Mouse (Mus musculus): Measurements from ENCODE around the gene Gramd1b. TPM values are rescaled to one million over a fixed set of nuclear protein-coding genes. Genes with fewer than 3 reads are reported as not detected.

Gene Gramd1b
- total and polyA plus RNA-seq, 2 experiments from 2014 or later, result 3.2 to 17.4 TPM

DNA sequence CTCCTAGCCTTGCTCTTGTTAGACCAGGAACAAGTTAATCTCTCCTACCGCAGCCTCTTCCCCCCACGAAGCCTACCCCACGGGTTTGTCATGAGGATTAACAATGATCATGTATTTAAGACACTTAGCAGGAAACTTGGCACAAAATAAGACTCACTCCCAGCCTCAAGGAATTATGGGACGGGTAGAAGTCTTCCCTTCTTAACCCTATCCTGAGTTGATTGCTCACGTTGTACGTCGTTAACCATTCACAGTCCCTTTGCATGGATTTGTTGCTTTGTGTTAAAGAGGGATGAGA is 80.8 kb downstream of the Gramd1b start:
- Histone ChIP-seq H3K27me3 (ENCODE audit: control insufficient read depth, insufficient read depth, low read length) (no peaks in the 10 kb centered on the region), H3K27ac (ENCODE audit: low read depth) (no peak overlapping the region), H3K9me3 (replicated peaks; ENCODE audit: control insufficient read depth, low read length) (no peaks in the 10 kb centered on the region), H3K36me3 (replicated peaks; ENCODE audit: control insufficient read depth, insufficient read depth, low read length) (no peaks in the 10 kb centered on the region), H3K9ac (replicated peaks; ENCODE audit: low read depth, low read length) (no peak overlapping the region), H3K4me3 (ENCODE audit: low read depth, low read length) (no peak overlapping the region), H3K4me2 (ENCODE audit: low read depth, low read length) (no peak overlapping the region), H3K4me1 (ENCODE audit: control insufficient read depth, insufficient read depth) (0 out of 2 replicates have a peak, but pooled peaks cover 10% of the 10 kb centered on the region)
- TF ChIP-seq EP300 (IDR thresholded peaks at IDR 0.05; ENCODE audit: low read depth), result no peak
- TF ChIP-seq CTCF (IDR thresholded peaks at IDR 0.05; ENCODE audit: low read depth), result no peak
- DNase-seq (ENCODE audit: low spot score) (no peak), ATAC-seq (ENCODE audit: insufficient read depth, low read depth) (no peak)
- WGBS, result 57% methylated on average over 7 of the region's 7 CpGs

DNA sequence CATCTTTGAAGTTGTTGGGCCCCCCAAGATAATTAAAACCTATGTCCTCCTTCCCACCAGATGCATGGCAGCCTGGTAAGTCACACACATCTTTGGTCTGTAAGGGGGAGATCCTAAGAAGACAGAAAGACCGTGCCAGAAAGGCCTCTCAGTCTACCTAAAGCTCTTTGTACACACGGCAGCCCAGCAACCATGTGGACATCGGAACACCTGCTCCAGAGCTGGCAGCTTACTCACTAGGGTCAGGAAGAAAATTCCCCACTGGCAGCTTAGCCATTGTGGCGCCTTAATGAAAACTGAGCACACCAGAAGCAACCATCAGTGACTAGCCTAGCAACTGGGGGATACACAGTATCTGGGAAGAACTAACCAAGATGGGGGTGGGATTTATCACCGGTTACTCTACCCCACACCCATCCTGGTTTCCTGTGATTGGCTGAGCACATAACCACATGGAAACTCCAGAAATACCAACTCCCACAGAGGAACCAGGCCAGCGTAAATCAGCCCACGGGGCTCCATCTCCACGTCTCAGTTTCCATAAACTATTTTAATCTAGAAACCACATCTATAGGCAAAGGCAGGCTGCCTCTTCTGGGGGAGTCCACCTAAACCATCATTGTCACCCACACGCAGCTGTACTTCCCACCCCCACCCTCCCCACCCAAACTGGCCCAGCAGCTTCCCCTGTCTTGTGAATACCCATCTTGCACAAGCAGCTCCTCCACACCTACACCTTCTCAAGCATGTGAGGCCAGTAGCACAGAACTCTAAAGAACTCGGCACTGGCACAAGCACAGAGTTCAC is 81.4 kb downstream of the Gramd1b start:
- 74% methylated on average over 10 of the region's 10 CpGs for WGBS

GRCm38 (mm10) chr9:40448646-40449243 is 82.4 kb downstream of the Gramd1b start:
- TF ChIP-seq CTCF (IDR thresholded peaks at IDR 0.05; ENCODE audit: low read depth) (no peak), EP300 (IDR thresholded peaks at IDR 0.05; ENCODE audit: low read depth) (no peak)
- no peaks in the 10 kb centered on the region for H3K9me3 ChIP-seq (replicated peaks; ENCODE audit: control insufficient read depth, low read length)
- H3K27me3 ChIP-seq (ENCODE audit: control insufficient read depth, insufficient read depth, low read length), result no peaks in the 10 kb centered on the region
- no peak for ATAC-seq (ENCODE audit: insufficient read depth, low read depth)
- H3K4me1 ChIP-seq (ENCODE audit: control insufficient read depth, insufficient read depth), result 0 out of 2 replicates have a peak, but pooled peaks cover 7% of the 10 kb centered on the region
- H3K4me3 ChIP-seq (ENCODE audit: low read depth, low read length), result no peak overlapping the region
- no peak for DNase-seq (ENCODE audit: low spot score)
- WGBS, result 85% methylated on average over 2 of the region's 2 CpGs
- H3K36me3 ChIP-seq (replicated peaks; ENCODE audit: control insufficient read depth, insufficient read depth, low read length), result no peaks in the 10 kb centered on the region
- no peak overlapping the region for H3K27ac ChIP-seq (ENCODE audit: low read depth)
- no peak overlapping the region for H3K9ac ChIP-seq (replicated peaks; ENCODE audit: low read depth, low read length)
- H3K4me2 ChIP-seq (ENCODE audit: low read depth, low read length), result no peak overlapping the region

More for the DNA sequence above, 81.4 kb downstream of the Gramd1b start:
- ATAC-seq (ENCODE audit: insufficient read depth, low read depth) (no peak), DNase-seq (ENCODE audit: low spot score) (no peak)
- H3K9me3 ChIP-seq (replicated peaks; ENCODE audit: control insufficient read depth, low read length), result no peaks in the 10 kb centered on the region
- no peak overlapping the region for H3K4me2 ChIP-seq (ENCODE audit: low read depth, low read length)
- H3K36me3 ChIP-seq (replicated peaks; ENCODE audit: control insufficient read depth, insufficient read depth, low read length), result no peaks in the 10 kb centered on the region
- no peak for TF ChIP-seq CTCF (IDR thresholded peaks at IDR 0.05; ENCODE audit: low read depth)
- no peak for TF ChIP-seq EP300 (IDR thresholded peaks at IDR 0.05; ENCODE audit: low read depth)
- H3K27me3 ChIP-seq (ENCODE audit: control insufficient read depth, insufficient read depth, low read length), result no peaks in the 10 kb centered on the region
- H3K27ac ChIP-seq (ENCODE audit: low read depth), result no peak overlapping the region
- no peak overlapping the region for H3K9ac ChIP-seq (replicated peaks; ENCODE audit: low read depth, low read length)
- H3K4me3 ChIP-seq (ENCODE audit: low read depth, low read length), result no peak overlapping the region
- H3K4me1 ChIP-seq (ENCODE audit: control insufficient read depth, insufficient read depth), result 0 out of 2 replicates have a peak, but pooled peaks cover 10% of the 10 kb centered on the region

DNA sequence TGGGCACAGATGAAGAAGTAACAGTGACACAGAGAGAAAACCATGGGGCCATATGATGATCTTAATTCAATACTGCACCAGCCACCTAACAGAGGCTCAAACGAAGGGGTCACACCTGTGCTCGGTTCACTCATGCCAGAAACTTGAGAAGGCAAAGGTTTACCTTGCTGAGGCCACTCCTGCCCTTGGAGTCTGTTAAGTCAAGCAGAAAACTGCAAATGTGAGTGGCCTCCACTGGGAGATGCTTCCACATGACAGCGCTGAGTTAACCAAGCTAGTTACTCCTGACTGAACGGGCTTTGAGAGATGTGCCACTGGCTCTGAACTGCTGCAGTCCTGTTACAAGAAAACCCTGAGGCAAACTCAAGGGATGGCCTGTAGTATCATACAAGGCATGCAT is 83.9 kb downstream of the Gramd1b start:
- ATAC-seq (ENCODE audit: insufficient read depth, low read depth) (no peak), DNase-seq (ENCODE audit: low spot score) (no peak)
- TF ChIP-seq CTCF (IDR thresholded peaks at IDR 0.05; ENCODE audit: low read depth) (no peak), EP300 (IDR thresholded peaks at IDR 0.05; ENCODE audit: low read depth) (no peak)
- H3K9ac ChIP-seq (replicated peaks; ENCODE audit: low read depth, low read length), result no peak overlapping the region
- WGBS, result 83% methylated on average over 4 of the region's 4 CpGs
- H3K4me1 ChIP-seq (ENCODE audit: control insufficient read depth, insufficient read depth), result 0 out of 2 replicates have a peak, but pooled peaks cover 8% of the 10 kb centered on the region
- H3K36me3 ChIP-seq (replicated peaks; ENCODE audit: control insufficient read depth, insufficient read depth, low read length), result no peaks in the 10 kb centered on the region
- H3K4me2 ChIP-seq (ENCODE audit: low read depth, low read length), result no peak overlapping the region
- H3K27me3 ChIP-seq (ENCODE audit: control insufficient read depth, insufficient read depth, low read length), result no peaks in the 10 kb centered on the region
- H3K9me3 ChIP-seq (replicated peaks; ENCODE audit: control insufficient read depth, low read length), result no peaks in the 10 kb centered on the region
- H3K4me3 ChIP-seq (ENCODE audit: low read depth, low read length), result no peak overlapping the region
- H3K27ac ChIP-seq (ENCODE audit: low read depth), result no peak overlapping the region

- Histone ChIP-seq H3K4me1 (ENCODE audit: control insufficient read depth, insufficient read depth) (peaks cover 10% of the 10 kb centered on the region; the same call in 1 of the 2 replicates), H3K27ac (ENCODE audit: low read depth) (no peak overlapping the region), H3K27me3 (ENCODE audit: control insufficient read depth, insufficient read depth, low read length) (no peaks in the 10 kb centered on the region), H3K36me3 (replicated peaks; ENCODE audit: control insufficient read depth, insufficient read depth, low read length) (no peaks in the 10 kb centered on the region; the same call in 1 of the 2 replicates), H3K9ac (replicated peaks; ENCODE audit: low read depth, low read length) (no peak overlapping the region), H3K9me3 (replicated peaks; ENCODE audit: control insufficient read depth, low read length) (no peaks in the 10 kb centered on the region), H3K4me3 (ENCODE audit: low read depth, low read length) (no peak overlapping the region), H3K4me2 (ENCODE audit: low read depth, low read length) (no peak overlapping the region)
- TF ChIP-seq CTCF (IDR thresholded peaks at IDR 0.05; ENCODE audit: low read depth), result no peak
- no peak for TF ChIP-seq EP300 (IDR thresholded peaks at IDR 0.05; ENCODE audit: low read depth)
- no peak for ATAC-seq (ENCODE audit: insufficient read depth, low read depth)
- WGBS, result 79% methylated on average over 6 of the region's 6 CpGs
- DNase-seq (ENCODE audit: low spot score), result no peak
Measured at GRCm38 (mm10) chr9:40444961-40445360, 86.2 kb downstream of the Gramd1b start.

Data from heart, postnatal 0 days (tissue).